Mouse (Mus musculus): ENCODE measurements around the gene Zbed4.
"Not testable (repeated sequence)": the region's sequence is repeated elsewhere in the genome, so short reads cannot be mapped to it uniquely, and the experiment has no call there.

The Zbed4 gene

GRCm38 (mm10) chr15:88751564-88752402, at the start of gene Zbed4:
Zbed4 (plus strand) TSS chr15:88751660.
- DNase-seq: peak in 1 of 2 experiments; percentile 70

DNA sequence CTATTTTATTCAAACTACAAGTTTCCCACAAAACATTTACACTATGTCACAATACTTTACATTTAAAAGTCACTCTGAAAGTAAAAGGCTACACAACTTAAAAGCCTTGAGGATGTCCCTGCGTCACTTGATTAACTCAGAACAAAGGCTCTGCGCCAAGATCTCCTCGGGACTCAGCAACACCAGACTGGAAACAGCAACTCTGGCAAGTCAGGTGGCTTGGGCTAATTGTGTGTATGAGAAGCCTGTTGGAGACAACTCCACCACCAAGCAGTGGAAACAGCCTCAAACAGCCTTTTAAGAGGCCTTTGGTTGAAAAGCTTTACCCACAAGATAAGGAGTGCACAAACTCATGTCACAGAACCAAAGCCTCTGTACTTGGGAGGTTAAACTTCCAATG, 49.0 kb upstream of the Zbed4 start:
- DNase-seq: peak; percentile 39 to 52

DNA sequence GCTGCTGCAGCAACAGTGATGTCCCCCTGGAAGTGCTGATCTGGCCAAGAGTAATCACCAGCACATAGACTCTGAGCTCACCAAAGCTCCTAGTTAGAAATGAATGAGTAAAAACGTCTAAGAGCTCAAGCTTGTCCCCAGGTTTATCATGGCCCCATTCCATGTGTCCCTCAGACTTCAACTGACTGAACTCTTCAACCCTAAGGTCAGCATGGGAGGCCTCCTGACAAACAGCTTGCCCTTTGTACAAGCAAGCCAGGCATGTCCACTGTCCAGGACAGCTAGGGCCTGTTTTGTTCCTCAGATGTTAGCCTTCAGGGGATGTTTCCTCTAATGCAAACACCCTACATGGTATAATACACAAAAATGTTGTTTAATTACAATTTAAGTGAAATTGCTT, 47.2 kb upstream of the Zbed4 start:
- no peak for DNase-seq

GRCm38 (mm10) chr15:88706320-88706719, 45.1 kb upstream of the Zbed4 start:
- no peak for DNase-seq

GRCm38 (mm10) chr15:88706987-88707386, 44.5 kb upstream of the Zbed4 start:
- DNase-seq: not testable (repeated sequence)

- no peak for DNase-seq
These were observed 43.3 kb upstream of the Zbed4 start for GRCm38 (mm10) chr15:88708204-88708603.

- DNase-seq: no peak
These were observed 42.6 kb upstream of the Zbed4 start for GRCm38 (mm10) chr15:88708657-88709511.

DNA sequence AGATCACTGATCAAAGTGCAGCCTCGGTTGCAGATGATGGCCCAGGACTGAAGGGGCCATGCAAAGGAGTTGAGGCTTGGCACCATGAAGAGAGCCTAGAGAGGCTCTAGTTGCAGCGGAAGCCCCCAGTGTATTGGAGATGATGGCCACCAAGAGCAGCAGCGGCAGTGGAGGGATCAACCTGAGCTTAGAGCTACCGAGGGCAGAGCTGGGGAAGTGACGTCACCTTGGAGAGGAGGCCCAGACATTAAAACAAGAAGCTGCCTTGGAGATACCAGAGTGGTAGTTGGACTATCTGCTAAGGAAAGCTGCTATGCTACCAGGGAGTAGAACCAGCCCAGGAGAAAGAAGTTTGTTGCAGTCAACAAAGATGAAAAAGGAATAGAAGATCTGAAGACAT, 41.6 kb upstream of the Zbed4 start:
- DNase-seq: no peak

DNA sequence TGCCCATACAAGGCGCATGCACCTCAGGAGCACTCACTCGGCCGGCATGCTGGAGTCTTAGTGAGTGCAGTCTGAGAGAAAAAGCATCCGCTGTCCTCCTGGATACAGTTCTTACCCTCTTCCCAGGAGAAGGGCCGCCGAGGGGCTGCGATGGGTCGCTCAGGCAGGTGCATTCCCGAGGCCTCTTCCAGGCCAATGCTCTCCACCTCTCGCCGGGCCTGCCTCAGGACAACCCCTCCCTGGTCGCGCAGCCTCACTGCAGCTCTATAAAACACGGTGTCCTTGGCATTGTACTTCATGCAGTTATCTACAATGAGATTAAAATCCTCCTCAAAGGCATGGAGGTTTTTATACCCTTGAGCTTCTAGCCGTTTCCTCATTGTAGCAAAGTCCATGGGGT, 39.0 kb upstream of the Zbed4 start:
- DNase-seq: no peak

- peak; percentile 49 to 54 for DNase-seq
These were observed 37.4 kb upstream of the Zbed4 start for GRCm38 (mm10) chr15:88714021-88714589.

- peak; percentile 52 to 54 for DNase-seq
These were observed 35.1 kb upstream of the Zbed4 start for GRCm38 (mm10) chr15:88716350-88716749.

GRCm38 (mm10) chr15:88717239-88717638, 34.2 kb upstream of the Zbed4 start:
- DNase-seq: peak; percentile 46 to 60

DNA sequence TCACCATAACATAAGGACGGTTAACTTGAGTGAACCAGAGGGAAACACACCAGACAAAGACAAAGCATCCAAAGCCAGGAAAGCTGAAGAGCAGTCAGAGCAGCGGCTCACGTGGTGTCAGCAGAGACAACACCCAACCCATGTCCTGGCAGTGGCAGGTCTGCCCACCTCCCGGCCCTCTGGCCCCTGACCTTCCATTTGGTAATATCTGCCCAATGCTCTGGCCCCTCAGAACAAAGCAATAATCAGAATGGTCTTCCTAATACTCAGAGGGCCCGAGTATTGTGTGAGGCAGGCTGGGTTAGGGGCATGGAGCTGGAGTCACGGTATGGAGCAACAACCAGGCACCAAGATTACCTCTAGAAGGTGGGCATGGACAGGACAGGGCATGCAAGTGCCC, 28.3 kb upstream of the Zbed4 start:
- DNase-seq: no peak

DNA sequence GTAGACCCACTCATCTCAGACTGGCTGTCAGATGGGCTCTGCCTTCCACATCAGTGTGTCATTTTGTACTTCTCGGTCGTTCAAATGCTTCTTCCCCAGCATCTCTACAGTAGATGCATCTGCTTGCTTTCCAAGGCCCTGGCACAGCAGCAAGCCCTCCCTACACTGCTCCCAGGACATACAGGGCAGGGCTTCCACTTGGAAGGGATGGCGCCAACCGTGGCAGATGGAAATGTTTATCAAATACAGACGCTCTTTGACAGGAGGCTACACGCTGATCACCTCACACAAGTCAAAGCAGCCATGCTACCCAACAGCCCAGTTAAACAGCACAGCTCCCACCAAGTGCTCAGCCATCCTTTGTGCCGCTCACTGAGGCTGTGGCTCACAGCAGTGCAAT, 27.1 kb upstream of the Zbed4 start:
- peak; percentile 75 to 82 for DNase-seq

GRCm38 (mm10) chr15:88725036-88725435, 26.4 kb upstream of the Zbed4 start:
- peak in 1 of 2 experiments; percentile 20 for DNase-seq

DNA sequence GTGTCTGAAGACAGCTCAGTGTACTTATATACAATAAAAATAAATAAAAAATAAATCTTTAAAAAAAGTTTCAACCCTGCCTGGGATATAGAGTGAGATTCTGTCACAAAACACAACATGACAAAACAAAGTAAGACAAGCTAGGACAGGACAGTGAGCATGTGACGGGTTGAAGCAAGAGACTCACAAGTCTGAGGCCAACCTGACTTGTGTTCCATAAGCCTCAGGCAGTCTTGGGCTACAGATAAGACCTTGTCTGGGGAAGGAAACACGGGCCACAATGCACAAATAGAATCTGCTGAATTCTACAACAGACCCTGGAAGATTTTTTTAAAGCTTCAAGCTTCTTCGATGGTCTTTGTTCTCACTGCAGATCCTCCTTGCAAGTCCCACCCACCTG, 24.3 kb upstream of the Zbed4 start:
- DNase-seq: no peak

DNA sequence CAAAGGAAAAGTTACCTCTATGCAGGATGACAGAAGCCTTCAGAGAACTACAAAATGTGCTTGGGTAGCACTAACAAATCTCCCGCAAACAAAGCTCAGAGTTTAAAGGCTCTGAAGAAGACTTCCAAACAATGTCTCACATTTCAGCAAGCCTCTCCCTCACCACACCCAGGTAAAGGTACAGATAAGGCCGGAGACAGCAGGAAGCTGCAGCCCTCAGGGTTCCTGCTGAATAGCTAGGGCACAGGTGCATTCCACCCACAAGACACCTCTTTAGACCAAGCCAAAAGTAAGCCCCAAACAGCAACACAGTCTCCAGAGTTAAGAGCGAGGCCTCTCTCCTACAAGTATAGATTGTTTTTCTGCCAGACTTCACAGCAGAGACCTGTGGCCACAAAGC, 20.7 kb upstream of the Zbed4 start:
- DNase-seq: no peak

GRCm38 (mm10) chr15:88732405-88733020, 18.9 kb upstream of the Zbed4 start:
- no peak for DNase-seq

DNA sequence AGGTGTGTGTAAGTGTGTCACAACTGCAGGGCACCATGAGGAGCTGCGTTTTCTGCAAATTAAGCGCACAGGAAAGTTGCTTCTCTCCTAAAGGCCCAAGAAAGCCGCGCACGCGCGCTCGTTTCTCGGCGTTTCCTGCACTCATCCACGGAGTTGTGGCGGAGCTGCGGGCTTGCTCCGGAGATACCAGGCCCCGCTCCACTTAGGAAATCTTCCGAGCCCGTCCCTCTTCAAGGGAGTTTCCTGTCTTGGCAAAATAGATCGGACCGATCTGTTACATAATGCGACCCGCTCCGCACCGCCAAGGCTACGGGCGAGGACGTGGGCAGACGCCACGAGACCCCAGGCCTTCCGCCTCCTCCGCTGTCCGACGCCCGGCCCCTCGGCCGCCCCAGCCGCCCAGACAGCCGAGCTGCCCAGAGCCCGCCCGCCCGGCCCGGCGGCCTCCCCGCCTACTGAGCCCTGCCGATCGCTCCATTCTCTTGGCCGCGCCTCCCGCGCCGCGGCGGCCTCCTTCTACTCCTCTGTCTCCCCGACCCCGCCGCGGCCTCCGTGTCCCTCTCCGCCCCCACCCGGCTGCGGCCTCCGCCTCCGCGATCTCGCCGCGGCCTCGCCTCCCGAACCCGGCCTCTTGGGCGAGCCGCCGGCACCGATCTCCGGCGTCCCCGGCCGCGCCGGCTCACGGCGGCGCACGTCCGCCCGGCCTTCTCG, 18.3 kb upstream of the Zbed4 start:
- DNase-seq: peak; percentile 72 to 75

DNA sequence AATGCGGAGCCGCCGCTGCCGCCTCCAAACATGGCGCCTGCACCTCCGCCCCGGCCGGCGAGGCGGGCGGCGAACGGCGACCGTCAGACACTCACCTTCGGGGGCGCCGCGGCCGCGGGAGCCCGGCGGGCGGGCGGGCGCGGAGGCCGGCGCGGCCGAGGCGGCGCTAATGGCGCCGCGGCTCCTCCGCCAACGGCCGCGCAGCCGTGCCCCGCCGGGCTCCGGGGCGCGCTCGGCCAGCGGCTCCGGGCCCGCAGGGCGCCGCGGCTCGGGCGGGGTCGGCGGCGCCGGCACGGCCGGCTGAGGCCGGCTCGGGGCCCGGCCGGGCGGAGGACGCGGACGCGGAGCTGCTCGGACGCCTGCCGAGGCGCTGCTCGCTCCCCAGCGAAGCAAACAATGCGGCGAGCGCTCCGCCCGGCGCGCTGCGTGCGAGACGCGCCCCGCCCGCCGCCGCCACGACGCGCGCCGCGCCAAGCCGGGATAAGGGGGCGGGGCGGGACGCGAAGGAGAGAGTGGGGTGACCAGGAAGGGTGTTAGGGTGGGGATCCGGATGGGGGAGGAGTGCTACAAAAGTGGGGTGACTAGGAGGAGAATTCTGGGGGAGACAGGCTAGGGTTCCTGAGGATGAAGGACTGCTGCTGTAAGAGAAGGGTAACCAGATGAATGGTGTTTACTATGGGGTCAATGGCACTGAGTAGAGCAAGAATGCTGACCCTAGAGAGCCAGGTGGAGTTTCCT, 17.5 kb upstream of the Zbed4 start, which contains the start of gene Brd1:
Brd1 (minus strand) TSS at position 400 of the 738 bp plus-strand sequence.
- peak; percentile 92 to 95 for DNase-seq

DNA sequence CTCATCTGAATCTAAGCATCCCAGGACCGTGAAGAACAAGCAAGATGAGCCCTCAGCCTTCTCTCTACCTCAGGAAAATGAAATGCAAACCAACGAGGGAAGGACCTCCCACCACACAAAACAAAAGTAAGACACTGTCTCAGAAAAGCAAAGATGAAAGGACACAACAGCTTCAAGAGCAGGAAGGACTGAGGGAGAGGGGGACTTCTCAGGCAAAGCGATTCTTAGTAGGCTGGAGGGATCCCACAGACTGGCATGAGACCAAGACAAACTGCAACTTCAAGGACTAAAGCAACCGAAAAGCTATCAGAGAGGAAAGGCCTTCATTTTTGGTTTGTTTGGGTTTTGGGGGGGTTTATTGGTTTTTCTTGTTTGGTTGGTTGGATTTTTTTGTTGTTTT, 15.3 kb upstream of the Zbed4 start:
- DNase-seq: no peak

All from cerebellum, postnatal 10 days (tissue).